Comparison of ENCODE assay signal across 13 mouse cellular contexts in genomic region chr1:135590776-135591175, GRCm38 (mm10). TPM values are rescaled to one million over a fixed set of nuclear protein-coding genes. Genes with fewer than 3 reads are reported as not detected.
A peak's percentile ranks its signal among the peaks of the same experiment; 100 is the strongest.
DNase-seq lines count a peak whose midpoint lies in the region; TF ChIP-seq lines count a peak whose summit lies in the region.
"Had no signal": no experiment of that assay in that cellular context is flagged by ENCODE, and none has a peak within 500 bp of the region (broad histone marks: within the 10 kb centered on the region; RNA-seq: fewer than 3 reads in every experiment).

No protein-coding gene starts in this region.

- 62% methylated on average over 9 of the region's 9 CpGs for WGBS in lung, adult 2 months

- TF ChIP-seq CTCF in lung, adult 2 months (IDR thresholded peaks at IDR 0.05; ENCODE audit: insufficient read depth, low read length), result no peak

- DNase-seq in lung, adult 18-20 months, result peak; percentile 49 to 58
- DNase-seq in lung, adult 2 months, result no peak
- peak; percentile 51 for DNase-seq in gastrocnemius, postnatal 25 days
- DNase-seq in kidney, postnatal 4 days, result peak; percentile 41 to 56
- peak; percentile 21 to 56 for DNase-seq in urinary bladder, postnatal 36 days (ENCODE audit: low spot score in 2 of 2)
- no peak for DNase-seq in frontal cortex, adult 2 months (ENCODE audit: extremely low spot score in 1 of 2, low spot score in 1 of 2)
- no peak for DNase-seq in thymus, postnatal 4 days
- DNase-seq: cerebellum, adult 8-10 months; liver, embryonic 13.5 days; right cerebral cortex, adult 18-20 months; thymus, postnatal 25 days had no signal

- H3K4me3 ChIP-seq in lung, adult 2 months (replicated peaks; ENCODE audit: extremely low read depth, low read depth, low read length), result no peak overlapping the region
- H3K4me3 ChIP-seq: heart, embryonic 13.5 days; liver, embryonic 13.5 days; neural tube, embryonic 13.5 days had no signal

- H3K4me1 ChIP-seq in lung, adult 2 months (ENCODE audit: control insufficient read depth, insufficient read depth, low read length), result no peaks in the 10 kb centered on the region

- TF ChIP-seq POLR2A in lung, adult 2 months (IDR thresholded peaks at IDR 0.05; ENCODE audit: borderline replicate concordance, extremely low read depth, low read depth, low read length), result no peak

RNA-seq across cellular contexts. Expression of gene Nav1, which starts 16.3 kb away (rescaled TPM):
- 19.8 and 21.2 TPM in 2 replicates for polyA plus RNA-seq in lung, adult 2 months (2012; rRNA removed)
- total RNA-seq in gastrocnemius, postnatal 25 days (2021), result 10 to 100 TPM in 1 of 2 experiments, 1 to 10 TPM in 1; 7.9 to 11.1 TPM
- 49.4 and 61.9 TPM in 2 replicates for polyA plus RNA-seq in frontal cortex, adult 2 months (2012; rRNA removed)

Comparison
In these comparisons a context has a peak if more than half of its experiments do, and no peak if none do; other contexts are left out.
1. DNase-seq: peak in lung, adult 18-20 months (2 of 2), gastrocnemius, postnatal 25 days (single experiment), kidney, postnatal 4 days (2 of 2) and urinary bladder, postnatal 36 days (2 of 2); none in lung, adult 2 months (single experiment), frontal cortex, adult 2 months (0 of 2) and thymus, postnatal 4 days (single experiment).